Mouse (Mus musculus) 3134 (cell line): ENCODE results near the gene Krt34.

Experiments
- DNase-seq: peaks from one replicate; pipeline ENCODE4 v3.0.0-alpha.2; 2011; ENCODE audit warnings: low spot score; ENCODE audit not compliant: insufficient read length; ENCODE audit errors: extremely low read depth

Krt34 gene

GRCm38 (mm10) chr11:100004846-100005245 lies 36.5 kb downstream of the Krt34 start:
- no peak for DNase-seq

GRCm38 (mm10) chr11:99999091-99999490 lies 42.3 kb downstream of the Krt34 start:
- no peak for DNase-seq

DNA sequence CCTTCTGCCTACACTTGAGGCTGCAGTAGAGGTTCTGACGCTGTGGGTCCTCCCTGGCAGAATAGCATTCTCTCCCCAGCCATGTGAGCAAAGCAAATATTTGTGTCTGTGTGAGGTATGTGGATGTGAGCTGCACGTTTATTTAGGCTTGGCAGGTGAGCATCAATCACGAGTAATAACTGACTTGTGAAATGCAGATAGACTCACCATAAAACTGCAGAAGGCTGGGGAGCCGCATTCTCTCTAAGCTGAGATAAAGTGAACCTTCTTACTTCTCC lies 47.0 kb downstream of the Krt34 start:
- DNase-seq, result no peak

DNA sequence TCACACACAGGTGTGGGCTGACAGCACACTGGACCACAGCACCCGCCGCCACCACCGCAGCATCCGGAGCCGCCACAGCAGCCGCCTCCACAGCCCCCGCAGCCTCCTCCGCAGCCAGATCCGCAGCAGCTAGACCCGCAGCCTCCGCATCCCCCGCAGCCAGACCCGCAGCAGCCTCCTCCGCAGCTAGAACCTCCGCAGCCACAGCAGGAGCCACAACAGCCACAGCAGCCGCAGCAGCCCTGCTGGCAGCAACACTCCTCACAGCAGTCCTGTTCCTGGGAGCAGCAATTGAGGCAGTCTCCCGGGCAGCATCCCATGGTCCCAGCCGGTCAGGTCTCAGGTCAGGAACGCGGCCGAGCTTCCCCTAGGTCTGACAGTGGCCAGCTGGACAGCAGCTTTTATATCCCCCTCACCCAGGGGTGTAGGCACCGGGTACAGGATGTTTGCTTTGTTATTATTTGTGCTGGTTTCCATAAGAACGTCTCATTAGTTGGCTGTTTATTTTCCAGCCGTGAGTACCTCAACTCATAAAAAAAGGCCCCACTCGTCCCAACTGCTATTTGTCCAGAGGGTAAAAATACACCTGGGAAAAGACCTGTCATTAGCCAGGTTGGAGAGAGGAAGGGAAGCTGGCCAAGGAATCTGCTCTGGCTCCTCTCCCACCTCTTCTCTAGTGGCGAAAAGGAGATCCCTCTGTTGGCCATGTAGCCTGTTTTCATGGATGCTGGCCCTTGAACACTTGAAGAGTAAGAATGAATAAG lies 47.6 kb downstream of the Krt34 start, which contains the start of gene Krtap17-1:
TSS of gene Krtap17-1 (minus strand) at position 375 of the 764 bp plus-strand sequence.
- no peak for DNase-seq

GRCm38 (mm10) chr11:99990571-99990970 lies 50.8 kb downstream of the Krt34 start:
- no peak for DNase-seq

DNA sequence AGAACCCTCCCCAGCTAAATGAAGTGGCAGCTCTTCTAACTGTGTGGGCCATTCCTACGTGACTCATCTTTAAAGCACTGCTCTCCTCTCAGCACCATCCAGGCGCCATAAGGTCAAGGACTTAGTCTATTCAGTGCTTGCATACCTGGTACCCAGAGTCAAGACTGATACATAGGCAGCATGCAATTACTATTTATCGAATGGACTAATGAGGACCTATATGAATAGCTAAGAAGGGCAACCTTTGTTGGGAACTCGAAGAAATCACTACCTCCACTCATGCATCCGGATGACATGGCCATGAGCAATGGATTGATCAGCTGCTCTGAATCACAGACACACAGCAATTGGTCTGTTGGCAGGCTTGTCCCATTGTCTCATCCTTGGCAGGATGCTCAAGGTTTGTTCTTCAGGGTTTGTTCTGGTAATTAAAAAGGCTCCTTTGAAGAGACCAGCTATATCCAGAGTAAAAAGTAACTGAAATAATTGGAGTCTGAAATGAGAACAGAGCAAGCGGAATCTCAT lies 51.4 kb downstream of the Krt34 start:
- no peak for DNase-seq

- no peak for DNase-seq
Measured at GRCm38 (mm10) chr11:99988530-99988929, 52.8 kb downstream of the Krt34 start.
